Mouse (Mus musculus) megakaryocyte, embryonic 14.5 days (primary cell): Measurements from ENCODE around the gene Galnt10.

Experiments
- FLI1 ChIP-seq: IDR thresholded peaks from 2 replicates; pipeline ENCODE4 v1.6.1; 2012; ENCODE audit warnings: low read length, inconsistent platforms, mixed read lengths
- GATA1 ChIP-seq: IDR thresholded peaks from 3 replicates; pipeline ENCODE4 v1.6.1; 2012; ENCODE audit warnings: mixed read lengths, low read length, inconsistent platforms, borderline replicate concordance

DNA sequence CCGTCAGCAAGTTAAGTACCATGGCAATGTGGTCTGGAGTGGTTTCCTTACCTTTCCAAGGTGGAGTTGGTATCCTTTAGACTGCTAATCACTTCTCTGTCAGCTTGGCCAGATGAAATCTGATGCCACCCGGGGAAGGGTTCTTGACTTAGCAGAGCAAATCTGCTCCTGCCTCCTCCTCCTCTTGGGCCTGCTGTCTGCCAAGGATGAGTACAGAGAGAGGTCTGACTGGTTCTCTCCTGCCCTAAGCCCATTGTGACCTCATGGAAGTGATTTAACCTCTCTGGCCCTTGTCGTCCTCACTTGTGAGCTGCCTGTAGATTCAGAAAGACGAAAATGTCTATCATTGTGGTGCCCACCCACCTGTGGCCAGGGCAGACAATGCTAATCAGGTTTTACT, 4.0 kb downstream of the Galnt10 start:
- TF ChIP-seq GATA1 (no peak), FLI1 (no peak)
